Mouse (Mus musculus): ENCODE data around the gene Exoc2.

The Exoc2 gene

DNA sequence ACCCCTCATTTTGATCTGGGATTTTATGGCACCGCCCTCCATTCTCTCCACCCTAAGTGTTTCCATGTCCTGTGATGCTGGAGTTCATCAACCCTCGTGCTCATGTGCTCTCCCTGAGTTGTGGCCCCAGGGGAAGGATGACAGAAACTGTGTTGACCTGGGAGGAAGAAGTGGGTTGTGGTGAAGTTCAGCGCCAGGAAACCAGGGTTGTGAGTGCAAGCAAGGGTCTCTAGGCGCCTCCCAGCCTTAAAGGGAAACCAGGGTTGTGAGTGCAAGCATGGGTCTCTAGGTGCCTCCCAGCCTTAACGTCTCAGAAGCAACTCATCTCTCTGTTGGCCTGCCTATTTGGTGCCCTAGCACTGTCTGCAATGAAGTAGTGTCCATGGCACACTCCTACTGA lies 160.4 kb downstream of the Exoc2 start:
- no peak for DNase-seq

- DNase-seq: no peak
Observed at GRCm38 (mm10) chr13:30809240-30809639, 164.7 kb downstream of the Exoc2 start.

DNA sequence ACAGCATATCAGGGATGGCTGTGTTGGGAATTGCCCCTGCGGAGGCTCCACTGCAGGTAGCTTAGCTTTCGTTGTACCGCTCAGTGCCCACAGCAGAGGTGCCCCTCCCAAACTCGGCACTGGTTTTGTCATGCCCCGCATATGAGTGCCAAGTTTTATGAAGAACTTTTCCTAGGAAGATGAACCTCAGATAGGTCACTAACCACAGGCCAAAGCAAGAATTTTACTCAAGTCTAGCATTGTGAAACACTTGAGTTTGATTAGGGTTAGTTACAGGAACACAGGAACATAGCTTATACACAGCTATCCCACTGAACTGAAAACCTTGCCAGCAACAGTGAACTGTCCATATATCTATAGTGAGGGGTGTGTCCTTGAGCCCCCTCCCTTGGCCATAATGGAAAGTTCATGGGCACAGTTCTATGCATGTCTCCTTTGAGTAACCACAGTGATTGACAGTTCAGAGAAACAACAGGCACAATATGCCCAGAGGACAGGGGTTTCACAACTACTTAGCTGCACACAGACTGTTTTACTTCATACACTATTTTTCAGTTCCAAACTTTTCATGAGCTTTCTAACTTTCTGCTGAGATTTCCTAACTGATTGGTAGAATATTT lies 171.4 kb downstream of the Exoc2 start:
- DNase-seq: no peak

DNA sequence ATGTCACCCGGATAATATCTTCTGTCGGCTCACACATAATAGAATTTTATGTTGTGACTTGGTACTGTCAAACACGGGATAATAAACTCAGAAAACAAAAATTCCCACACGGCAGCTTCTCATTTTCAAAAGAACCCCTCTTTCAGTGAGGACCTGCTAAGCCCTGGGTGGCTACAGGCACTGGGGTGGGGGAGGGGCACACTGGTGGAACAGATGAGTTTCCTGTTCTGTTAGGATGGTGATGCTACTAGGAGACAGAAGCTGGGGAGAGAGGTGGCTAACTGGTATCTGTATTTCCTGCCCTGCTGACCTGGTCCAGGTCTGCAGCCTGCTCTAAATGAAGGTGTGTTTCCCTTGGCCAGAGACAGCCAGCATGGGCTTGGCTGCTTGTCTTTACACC lies 172.0 kb downstream of the Exoc2 start:
- DNase-seq: no peak

DNA sequence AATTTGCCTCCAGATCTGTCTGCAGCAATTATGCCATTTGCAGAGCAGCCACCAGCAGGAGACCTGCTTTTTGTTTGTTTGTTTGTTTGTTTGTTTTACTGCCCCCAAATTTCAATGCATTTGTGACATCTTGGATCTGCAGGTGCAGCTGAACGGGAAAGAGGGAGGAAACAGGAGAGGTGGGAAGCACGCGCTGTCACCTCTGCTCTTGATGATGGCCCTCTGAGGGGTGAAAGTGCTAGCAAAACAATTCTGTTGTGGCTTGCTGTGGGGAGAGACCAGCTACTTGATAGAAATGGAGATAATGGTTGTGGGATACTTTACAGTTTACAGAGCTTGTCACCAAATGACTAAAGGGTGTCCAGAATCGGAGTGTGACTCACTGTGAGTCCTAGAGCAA lies 177.9 kb downstream of the Exoc2 start:
- no peak for DNase-seq

GRCm38 (mm10) chr13:30793616-30794015 lies 180.3 kb downstream of the Exoc2 start:
- DNase-seq: no peak

DNA sequence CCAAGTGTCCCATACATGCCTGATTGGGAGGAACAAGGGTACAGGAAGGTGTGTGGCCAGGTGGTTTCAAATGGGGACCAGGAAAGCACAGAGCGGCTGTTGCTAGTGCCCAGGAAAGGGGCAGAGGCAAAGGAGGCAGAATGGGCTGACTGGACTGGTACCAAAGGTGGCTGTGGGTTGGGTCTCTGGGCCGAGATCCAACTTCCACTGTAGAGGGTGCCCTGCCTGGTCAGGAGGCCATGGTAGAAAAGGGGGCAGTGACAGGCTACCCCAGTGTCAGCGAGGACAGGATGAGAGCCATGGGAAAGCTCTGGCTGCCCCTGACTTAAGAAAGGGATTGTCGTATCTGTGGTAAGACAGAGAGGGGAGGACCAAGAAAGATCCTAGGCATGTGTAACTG lies 180.7 kb downstream of the Exoc2 start:
- no peak for DNase-seq

DNA sequence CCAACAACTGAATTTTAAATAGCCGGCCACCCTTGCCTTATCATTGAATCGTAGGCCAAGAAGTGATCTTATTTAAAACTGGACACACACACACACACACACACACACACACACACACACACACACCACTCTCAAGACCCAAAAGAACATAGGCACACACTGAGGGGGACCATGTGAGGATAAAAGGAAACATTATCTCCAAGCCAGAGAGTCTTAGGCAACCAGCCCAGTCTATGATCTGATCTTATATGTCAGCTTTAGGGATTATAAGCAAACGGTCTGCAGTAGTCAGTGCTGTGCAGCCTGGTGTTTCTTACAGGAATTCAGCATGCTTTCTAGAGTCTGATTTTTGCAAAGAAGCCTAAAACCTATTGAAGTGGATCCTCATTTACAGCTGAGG lies 181.2 kb downstream of the Exoc2 start:
- no peak for DNase-seq

GRCm38 (mm10) chr13:30792308-30792707 lies 181.6 kb downstream of the Exoc2 start:
- DNase-seq: no peak

DNA sequence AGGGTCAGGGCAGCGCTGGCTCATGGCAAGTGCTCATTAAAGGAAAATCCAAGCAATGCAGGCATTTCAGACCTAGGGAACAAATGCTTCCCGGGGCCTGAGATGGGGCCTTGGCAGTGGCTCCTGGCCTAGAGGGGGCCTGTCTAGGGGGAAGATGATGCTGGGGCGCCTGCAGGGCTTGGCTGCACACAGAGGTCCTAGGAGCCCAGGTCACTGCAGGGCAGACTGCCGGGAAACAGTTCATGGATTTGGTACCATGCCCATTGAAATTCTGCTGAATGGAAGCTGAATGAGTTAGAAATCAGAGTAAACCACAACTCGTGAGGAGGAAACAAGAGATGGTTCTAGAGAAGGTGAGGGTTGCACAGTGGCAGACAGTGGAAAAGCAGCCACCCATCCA lies 183.9 kb downstream of the Exoc2 start:
- DNase-seq: no peak

DNA sequence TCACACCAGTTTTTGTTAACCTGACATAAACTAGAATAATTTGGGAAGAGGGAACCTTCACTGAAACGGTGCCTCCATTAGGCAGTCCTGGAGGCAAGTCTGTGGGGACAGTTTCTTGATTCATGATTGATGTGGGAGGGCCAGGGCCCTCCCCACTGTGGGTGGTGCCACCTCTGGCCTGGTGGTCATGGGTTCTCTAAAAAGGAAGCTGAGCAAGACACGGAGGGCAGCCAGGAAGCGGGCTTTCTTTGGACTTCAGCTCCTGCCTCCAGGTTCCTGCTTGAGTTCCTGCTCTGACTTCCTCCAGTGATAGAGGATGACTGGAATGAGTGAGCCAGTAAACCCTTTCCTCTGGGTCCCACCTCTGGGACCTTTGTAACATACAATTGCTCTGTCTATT lies 185.5 kb downstream of the Exoc2 start:
- DNase-seq: no peak

- no peak for DNase-seq
Observed at GRCm38 (mm10) chr13:30787960-30788359, 185.9 kb downstream of the Exoc2 start.

GRCm38 (mm10) chr13:30787556-30787955 lies 186.3 kb downstream of the Exoc2 start:
- DNase-seq: no peak

GRCm38 (mm10) chr13:30787036-30787320 lies 186.9 kb downstream of the Exoc2 start:
- no peak for DNase-seq

GRCm38 (mm10) chr13:30786235-30787035 lies 187.5 kb downstream of the Exoc2 start:
- DNase-seq: no peak

DNA sequence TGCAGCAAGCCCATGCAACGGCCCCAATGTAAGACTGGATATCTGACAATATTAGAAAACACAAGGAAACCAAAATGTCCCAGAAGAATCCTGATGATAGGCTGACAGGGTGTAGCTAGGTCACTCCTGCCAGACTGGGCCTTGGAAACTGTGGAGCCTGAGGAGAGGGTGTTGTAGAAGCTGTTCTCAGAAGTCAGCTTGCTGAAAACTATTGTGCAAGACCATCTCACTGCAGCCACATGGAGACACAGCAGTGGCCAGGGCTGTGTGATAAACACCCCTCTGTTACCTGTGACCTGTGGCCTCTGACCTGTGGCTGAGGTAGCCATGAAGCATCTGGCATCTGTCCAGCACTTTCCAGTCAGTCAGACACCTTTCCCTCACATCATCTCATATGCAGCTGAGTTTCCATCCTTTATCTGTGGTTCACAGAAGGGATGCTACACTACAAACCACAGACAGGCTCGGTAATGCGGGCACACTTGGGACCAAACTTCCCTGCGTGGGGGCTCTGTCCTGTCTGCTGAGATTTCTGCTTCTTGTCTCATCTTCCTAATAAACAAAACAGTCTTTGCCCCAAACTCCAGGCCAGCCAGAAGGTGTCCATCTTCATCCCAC lies 188.4 kb downstream of the Exoc2 start:
- no peak for DNase-seq

- DNase-seq: no peak
Observed at GRCm38 (mm10) chr13:30782419-30782818, 191.5 kb downstream of the Exoc2 start.

DNA sequence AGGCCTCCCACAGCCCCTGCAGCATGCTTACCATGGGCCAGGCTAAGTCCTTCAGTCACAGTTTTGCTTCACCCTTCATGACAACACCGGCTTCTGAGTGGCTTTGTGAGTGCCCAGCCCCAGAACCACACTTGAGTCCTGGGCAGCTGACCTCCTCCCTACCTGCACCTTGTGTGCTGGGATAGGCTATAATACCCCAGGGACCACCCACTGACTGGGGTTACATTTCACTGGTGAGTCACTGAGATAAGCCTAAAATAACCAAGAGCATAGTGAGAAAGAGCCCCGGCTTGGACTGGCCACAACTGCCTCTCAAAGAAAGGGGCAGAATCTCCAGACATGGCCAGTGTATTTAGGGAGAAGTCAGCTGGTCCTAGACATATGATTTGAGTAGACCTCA lies 192.0 kb downstream of the Exoc2 start:
- no peak for DNase-seq

DNA sequence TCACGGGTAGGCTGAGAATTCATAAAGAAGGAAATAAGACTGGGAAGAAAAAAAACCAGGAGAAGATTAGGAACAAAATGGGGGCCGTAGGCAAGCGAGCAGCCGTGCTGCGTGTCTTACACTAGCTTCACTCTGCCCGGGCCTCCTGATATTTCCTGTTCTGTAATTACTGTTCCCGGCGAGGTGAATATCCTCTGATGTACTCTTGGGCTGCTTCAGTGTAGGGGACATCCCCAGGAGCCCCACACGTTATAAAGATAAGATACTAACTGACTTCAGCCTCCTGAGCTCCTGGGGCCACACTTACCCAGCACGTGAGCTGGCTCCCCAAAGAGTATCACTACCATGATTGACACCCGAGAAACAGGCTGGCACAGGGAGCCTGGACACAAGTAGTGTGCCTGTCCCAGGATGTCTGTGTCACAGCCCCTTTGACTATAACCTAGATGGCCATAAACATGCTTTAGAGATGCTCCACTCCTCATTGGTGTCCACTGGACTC lies 196.2 kb downstream of the Exoc2 start:
- no peak for DNase-seq

DNA sequence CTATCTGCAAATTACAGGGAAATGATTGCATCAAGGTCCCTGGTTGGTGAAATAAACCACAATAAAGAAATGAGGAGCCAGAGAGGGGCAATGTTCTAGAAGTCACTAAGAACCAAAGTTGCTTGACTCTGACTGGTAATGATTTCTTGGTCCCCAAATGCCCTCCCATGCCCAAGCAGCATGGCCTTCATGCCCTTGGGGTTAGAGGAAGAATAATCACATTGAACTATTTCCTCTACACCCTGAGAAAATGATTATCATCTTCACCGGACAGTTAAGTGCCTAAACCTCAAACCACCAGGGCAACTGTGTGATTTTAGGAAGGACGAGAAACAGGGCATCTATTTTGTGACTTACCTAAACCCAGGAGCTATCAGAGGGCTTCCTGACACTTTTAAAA lies 197.9 kb downstream of the Exoc2 start:
- DNase-seq: no peak

GRCm38 (mm10) chr13:30767477-30768127 lies 206.3 kb downstream of the Exoc2 start:
- no peak for DNase-seq

DNA sequence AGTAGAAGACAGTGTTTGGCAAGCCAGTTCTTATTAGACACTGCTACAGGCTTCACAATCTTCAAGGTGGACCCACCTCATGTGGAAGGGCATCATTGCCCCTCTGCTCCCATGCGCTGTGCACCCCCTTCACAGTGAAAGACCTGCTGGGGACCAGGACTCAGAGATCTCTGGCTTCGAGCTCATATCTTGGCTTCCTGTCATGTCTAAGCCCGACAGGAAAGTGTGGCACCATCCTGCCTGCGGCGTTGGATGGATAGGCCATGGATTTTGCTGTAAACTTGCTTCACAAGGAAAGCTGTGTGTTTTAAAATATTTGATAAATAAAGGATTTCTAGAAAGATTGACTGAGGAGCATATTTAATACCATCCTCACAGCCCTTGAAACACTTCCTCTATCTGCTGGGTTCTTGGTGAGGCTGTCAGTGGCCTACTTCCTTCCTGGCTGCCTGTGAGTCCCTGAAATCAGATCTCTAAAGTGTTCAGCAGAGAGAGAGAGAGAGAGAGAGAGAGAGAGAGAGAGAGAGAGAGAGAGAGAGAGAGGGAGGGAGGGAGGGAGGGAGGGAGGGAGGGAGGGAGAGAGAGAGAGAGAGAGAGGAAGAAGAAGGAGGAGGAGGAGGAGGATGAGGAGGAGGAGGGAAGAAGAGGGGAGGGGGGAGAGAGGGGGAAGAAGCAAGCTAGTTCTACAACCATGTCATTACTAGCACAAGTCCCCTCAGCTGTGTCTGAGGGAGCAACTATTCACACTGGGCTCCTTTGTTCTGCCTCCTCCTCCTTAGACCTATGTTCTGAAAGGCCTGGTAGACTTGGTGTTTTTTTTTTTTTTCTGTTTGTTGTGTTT lies 207.0 kb downstream of the Exoc2 start:
- DNase-seq: no peak

DNA sequence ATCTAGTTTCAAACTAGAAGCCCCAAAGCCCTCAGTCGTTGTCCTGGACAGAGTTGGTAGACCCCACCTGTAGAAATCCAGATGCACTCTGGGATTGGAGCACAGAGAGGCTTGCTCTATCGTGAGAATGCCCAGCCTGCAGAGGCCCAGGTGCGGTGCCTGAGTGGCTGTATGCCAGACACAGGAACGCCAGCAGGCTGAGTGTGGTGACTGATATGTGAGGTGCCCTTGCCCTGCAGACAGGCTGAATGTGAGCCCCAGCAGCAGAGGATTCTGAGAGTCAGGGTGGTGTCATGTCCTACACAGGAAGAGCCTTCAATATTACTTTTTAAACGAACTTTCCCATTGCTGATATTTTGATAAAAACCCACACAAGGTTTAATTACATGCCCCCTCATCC lies 208.0 kb downstream of the Exoc2 start:
- no peak for DNase-seq
